Mouse (Mus musculus): ENCODE measurements around the gene Ap4s1. TPM values are rescaled to one million over a fixed set of nuclear protein-coding genes. Genes with fewer than 3 reads are reported as not detected.
A peak's percentile ranks its signal among the peaks of the same experiment; 100 is the strongest.
"Not testable (repeated sequence)": the region's sequence is repeated elsewhere in the genome, so short reads cannot be mapped to it uniquely, and the experiment has no call there.

Gene Ap4s1
- total RNA-seq, 1 experiment: 11.0 TPM

GRCm38 (mm10) chr12:51691845-51692632, 1.2 kb downstream of the Ap4s1 start, which contains the start of gene Strn3:
TSS of gene Strn3 (minus strand) at chr12:51691897.
- TF ChIP-seq HCFC1 (IDR thresholded peaks at IDR 0.05; ENCODE audit: borderline replicate concordance, insufficient read depth, low read length) (no peak), ZC3H11A (IDR thresholded peaks at IDR 0.05; ENCODE audit: borderline replicate concordance, low read depth, low read length) (no peak), ZNF384 (IDR thresholded peaks at IDR 0.05; ENCODE audit: low read depth, low read length) (no peak), MAFK (IDR thresholded peaks at IDR 0.05; ENCODE audit: insufficient read depth, low read depth, low read length) (no peak), CHD2 (IDR thresholded peaks at IDR 0.05; ENCODE audit: low read depth, low read length) (no peak)
- Histone ChIP-seq H3K4me3 (ENCODE audit: insufficient read depth in 1 of 2, low read depth in 1 of 2, low read length in 2 of 2, poor library complexity in 1 of 2, severe bottlenecking in 1 of 2) (peak within 1 kb of the TSS; percentile 88 to 99), H3K36me3 (ENCODE audit: control insufficient read depth, insufficient read depth, low read length, poor library complexity, severe bottlenecking) (no peaks in the 10 kb centered on the region), H3K9ac (ENCODE audit: insufficient read depth, low read depth, low read length, poor library complexity, severe bottlenecking) (peak within 1 kb of the TSS; percentile 100), H3K27ac (ENCODE audit: insufficient read depth, low read depth, low read length, poor library complexity, severe bottlenecking) (peak within 1 kb of the TSS; percentile 99), H3K9me3 (ENCODE audit: control insufficient read depth, insufficient read depth, low read depth, low read length) (no peaks in the 10 kb centered on the region), H3K4me1 (ENCODE audit: control insufficient read depth in 2 of 2, insufficient read depth in 2 of 2, low read length in 2 of 2, poor library complexity in 1 of 2) (peaks cover 2 to 3% of the 10 kb centered on the region in 2 experiments; a peak in 2 of 4 replicates)
- in situ Hi-C loops (cut with MboI; ENCODE audit: low sequenced_read_pairs in 2 of 2, unreplicated experiment in 2 of 2): no loop called here
- peak; percentile 90 for DNase-seq (ENCODE audit: low read depth, low spot score)

GRCm38 (mm10) chr12:51692870-51693269, 2.0 kb downstream of the Ap4s1 start:
- H3K36me3 ChIP-seq (ENCODE audit: control insufficient read depth, insufficient read depth, low read length, poor library complexity, severe bottlenecking); H3K9ac ChIP-seq (ENCODE audit: insufficient read depth, low read depth, low read length, poor library complexity, severe bottlenecking); H3K9me3 ChIP-seq (ENCODE audit: control insufficient read depth, insufficient read depth, low read depth, low read length); H3K4me1 ChIP-seq (ENCODE audit: control insufficient read depth in 2 of 2, insufficient read depth in 2 of 2, low read length in 2 of 2, poor library complexity in 1 of 2); H3K27ac ChIP-seq (ENCODE audit: insufficient read depth, low read depth, low read length, poor library complexity, severe bottlenecking); DNase-seq (ENCODE audit: low read depth, low spot score); in situ Hi-C loops (cut with MboI; ENCODE audit: low sequenced_read_pairs in 2 of 2, unreplicated experiment in 2 of 2): not testable (repeated sequence)
- peak overlapping the region in 1 of 2 experiments; percentile 88; a peak in 2 of 4 replicates for H3K4me3 ChIP-seq (ENCODE audit: insufficient read depth in 1 of 2, low read depth in 1 of 2, low read length in 2 of 2, poor library complexity in 1 of 2, severe bottlenecking in 1 of 2)

GRCm38 (mm10) chr12:51693419-51693818, 2.6 kb downstream of the Ap4s1 start:
- H3K9me3 ChIP-seq (ENCODE audit: control insufficient read depth, insufficient read depth, low read depth, low read length): no peaks in the 10 kb centered on the region
- peaks cover 2 to 3% of the 10 kb centered on the region in 2 experiments; a peak in 2 of 4 replicates for H3K4me1 ChIP-seq (ENCODE audit: control insufficient read depth in 2 of 2, insufficient read depth in 2 of 2, low read length in 2 of 2, poor library complexity in 1 of 2)
- no peaks in the 10 kb centered on the region for H3K36me3 ChIP-seq (ENCODE audit: control insufficient read depth, insufficient read depth, low read length, poor library complexity, severe bottlenecking)
- DNase-seq (ENCODE audit: low read depth, low spot score): no peak
- H3K9ac ChIP-seq (ENCODE audit: insufficient read depth, low read depth, low read length, poor library complexity, severe bottlenecking): no peak overlapping the region
- in situ Hi-C loops (cut with MboI; ENCODE audit: low sequenced_read_pairs in 2 of 2, unreplicated experiment in 2 of 2): no loop called here
- H3K27ac ChIP-seq (ENCODE audit: insufficient read depth, low read depth, low read length, poor library complexity, severe bottlenecking): peak overlapping the region; percentile 63; the same call in 1 of the 2 replicates
- TF ChIP-seq MAFK (IDR thresholded peaks at IDR 0.05; ENCODE audit: insufficient read depth, low read depth, low read length) (no peak), ZC3H11A (IDR thresholded peaks at IDR 0.05; ENCODE audit: borderline replicate concordance, low read depth, low read length) (no peak), ZNF384 (IDR thresholded peaks at IDR 0.05; ENCODE audit: low read depth, low read length) (no peak), HCFC1 (IDR thresholded peaks at IDR 0.05; ENCODE audit: borderline replicate concordance, insufficient read depth, low read length) (no peak), CHD2 (IDR thresholded peaks at IDR 0.05; ENCODE audit: low read depth, low read length) (no peak)
- no peak overlapping the region for H3K4me3 ChIP-seq (ENCODE audit: insufficient read depth in 1 of 2, low read depth in 1 of 2, low read length in 2 of 2, poor library complexity in 1 of 2, severe bottlenecking in 1 of 2)

GRCm38 (mm10) chr12:51694096-51694495, 3.3 kb downstream of the Ap4s1 start:
- Histone ChIP-seq H3K27ac (ENCODE audit: insufficient read depth, low read depth, low read length, poor library complexity, severe bottlenecking) (peak overlapping the region; percentile 63; the same call in 1 of the 2 replicates), H3K9ac (ENCODE audit: insufficient read depth, low read depth, low read length, poor library complexity, severe bottlenecking) (no peak overlapping the region), H3K4me3 (ENCODE audit: insufficient read depth in 1 of 2, low read depth in 1 of 2, low read length in 2 of 2, poor library complexity in 1 of 2, severe bottlenecking in 1 of 2) (no peak overlapping the region), H3K36me3 (ENCODE audit: control insufficient read depth, insufficient read depth, low read length, poor library complexity, severe bottlenecking) (no peaks in the 10 kb centered on the region), H3K4me1 (ENCODE audit: control insufficient read depth in 2 of 2, insufficient read depth in 2 of 2, low read length in 2 of 2, poor library complexity in 1 of 2) (peaks cover 2 to 3% of the 10 kb centered on the region in 2 experiments; a peak in 2 of 4 replicates), H3K9me3 (ENCODE audit: control insufficient read depth, insufficient read depth, low read depth, low read length) (no peaks in the 10 kb centered on the region)
- peak; percentile 7; the same call in 1 of the 2 replicates for TF ChIP-seq MAFK (IDR thresholded peaks at IDR 0.05; ENCODE audit: insufficient read depth, low read depth, low read length)
- no peak for TF ChIP-seq ZC3H11A (IDR thresholded peaks at IDR 0.05; ENCODE audit: borderline replicate concordance, low read depth, low read length)
- in situ Hi-C loops (cut with MboI; ENCODE audit: low sequenced_read_pairs in 2 of 2, unreplicated experiment in 2 of 2): no loop called here
- no peak for DNase-seq (ENCODE audit: low read depth, low spot score)

All from ES-E14 (cell line).